In genomic region chr4:131921461-131922346, GRCm38 (mm10) we compare ENCODE assay signal across 8 mouse cellular contexts. TPM values are rescaled to one million over a fixed set of nuclear protein-coding genes. Genes with fewer than 3 reads are reported as not detected.
DNase-seq lines count a peak whose midpoint lies in the region; ATAC-seq and TF ChIP-seq lines count a peak whose summit lies in the region.

TSS of gene Tmem200b (plus strand) at chr4:131921771.

- H3K27ac ChIP-seq in cerebellum, adult 2 months (ENCODE audit: insufficient read depth, low read length) = no peak within 1 kb of the TSS
- H3K27ac ChIP-seq in hindbrain, embryonic 15.5 days (replicated peaks) = no peak within 1 kb of the TSS
- H3K27ac ChIP-seq in liver, postnatal 0 days (ENCODE audit: low read depth) = peak within 1 kb of the TSS; percentile 69

- TF ChIP-seq POLR2A in cerebellum, adult 2 months (IDR thresholded peaks at IDR 0.05; ENCODE audit: borderline replicate concordance, insufficient read depth, low read length) = no peak

- no peak within 1 kb of the TSS for H3K4me3 ChIP-seq in cerebellum, adult 2 months (replicated peaks; ENCODE audit: insufficient read depth, low read depth, low read length)
- H3K4me3 ChIP-seq in hindbrain, embryonic 15.5 days = peak within 1 kb of the TSS; percentile 45
- H3K4me3 ChIP-seq in liver, postnatal 0 days (ENCODE audit: low read depth, low read length) = peak within 1 kb of the TSS; percentile 43

- TF ChIP-seq EP300 in liver, postnatal 0 days (IDR thresholded peaks at IDR 0.05; ENCODE audit: low read depth) = no peak

- H3K4me1 ChIP-seq in cerebellum, adult 2 months (ENCODE audit: control insufficient read depth, insufficient read depth, low read length) = no peaks in the 10 kb centered on the region
- H3K4me1 ChIP-seq in hindbrain, embryonic 15.5 days (replicated peaks) = peaks cover 27% of the 10 kb centered on the region
- peaks cover 29% of the 10 kb centered on the region for H3K4me1 ChIP-seq in liver, postnatal 0 days (ENCODE audit: insufficient read depth)

- no peak for TF ChIP-seq CTCF in cerebellum, adult 2 months (IDR thresholded peaks at IDR 0.05; ENCODE audit: borderline replicate concordance, insufficient read depth, low read depth, low read length)
- TF ChIP-seq CTCF in liver, postnatal 0 days (IDR thresholded peaks at IDR 0.05; ENCODE audit: low read depth) = no peak

- peak within 1 kb of the TSS; percentile 43 for H3K9ac ChIP-seq in hindbrain, embryonic 15.5 days
- H3K9ac ChIP-seq in liver, postnatal 0 days (replicated peaks) = peak within 1 kb of the TSS; percentile 52

- no peak for DNase-seq in cerebellum, adult 2 months
- no peak for DNase-seq in cerebellum, postnatal 4 days (ENCODE audit: low spot score in 2 of 2)
- DNase-seq in urinary bladder, adult 2 months (ENCODE audit: low spot score) = no peak
- no peak for DNase-seq in urinary bladder, postnatal 25 days (ENCODE audit: low spot score)
- DNase-seq in liver, postnatal 0 days = no peak
- DNase-seq in adipocyte (ENCODE audit: low spot score) = no peak
- no peak for DNase-seq in urinary bladder, adult 18-20 months (ENCODE audit: low spot score in 2 of 2)

- 0 out of 2 replicates have a peak, but pooled peaks cover 7% of the 10 kb centered on the region for H3K36me3 ChIP-seq in hindbrain, embryonic 15.5 days
- peaks cover 39% of the 10 kb centered on the region for H3K36me3 ChIP-seq in liver, postnatal 0 days (replicated peaks; ENCODE audit: insufficient read depth, low read length)

- 2% methylated on average over 130 of the region's 130 CpGs for WGBS in cerebellum, adult 2 months
- 2% methylated on average over 112 of the region's 130 CpGs for WGBS in hindbrain, embryonic 15.5 days
- WGBS in liver, postnatal 0 days (ENCODE audit: insufficient replicate concordance) = 3% methylated on average over 70 of the region's 130 CpGs

- H3K4me2 ChIP-seq in hindbrain, embryonic 15.5 days = peak within 1 kb of the TSS; percentile 75
- peak within 1 kb of the TSS; percentile 79 for H3K4me2 ChIP-seq in liver, postnatal 0 days (ENCODE audit: low read depth, low read length)

- peak; percentile 3; the same call in 1 of the 2 replicates for ATAC-seq in hindbrain, embryonic 15.5 days (ENCODE audit: low FRiP score, low read depth)
- ATAC-seq in liver, postnatal 0 days = peak; percentile 19

- H3K27me3 ChIP-seq in cerebellum, adult 2 months (ENCODE audit: control insufficient read depth, insufficient read depth, low read length) = peaks cover 8% of the 10 kb centered on the region; the same call in 1 of the 2 replicates
- peaks cover 72% of the 10 kb centered on the region for H3K27me3 ChIP-seq in hindbrain, embryonic 15.5 days
- peaks cover 49% of the 10 kb centered on the region for H3K27me3 ChIP-seq in liver, postnatal 0 days (ENCODE audit: insufficient read depth, low read length)

- no peaks in the 10 kb centered on the region for H3K9me3 ChIP-seq in hindbrain, embryonic 15.5 days
- no peaks in the 10 kb centered on the region for H3K9me3 ChIP-seq in liver, postnatal 0 days (ENCODE audit: low read length)

RNA-seq across cellular contexts. Expression of gene Tmem200b, which starts in this region (rescaled TPM):
- polyA plus RNA-seq in cerebellum, adult 2 months (2012; rRNA removed) = 26.3 and 29.5 TPM in 2 replicates
- polyA plus RNA-seq in urinary bladder, adult 2 months (2012; rRNA removed) = 45.2 and 52.6 TPM in 2 replicates
- 0.16 and 0.29 TPM in 2 replicates for polyA plus RNA-seq in hindbrain, embryonic 15.5 days (2015; fragmentation: Nextera tagmentation; extraction: Ambion mirVana)
- 0.18 and 0.31 TPM in 2 replicates for polyA plus RNA-seq in liver, postnatal 0 days (2015; fragmentation: Nextera tagmentation; extraction: Ambion mirVana)

Comparison
In these comparisons a context has a peak if more than half of its experiments do, and no peak if none do; other contexts are left out.
1. RNA of gene Tmem200b (polyA plus RNA-seq): 45.2 to 52.6 TPM in urinary bladder, adult 2 months and 26.3 to 29.5 TPM in cerebellum, adult 2 months; 0.16 to 0.29 TPM in hindbrain, embryonic 15.5 days and 0.18 to 0.31 TPM in liver, postnatal 0 days; every median in the first group is over 10 times any median in the second.
2. Peak in ATAC-seq, H3K4me3 ChIP-seq, H3K9ac ChIP-seq and H3K4me2 ChIP-seq in hindbrain, embryonic 15.5 days; RNA of the gene not detected or under 1 TPM.
3. Peak in ATAC-seq, H3K4me3 ChIP-seq, H3K27ac ChIP-seq, H3K9ac ChIP-seq and H3K4me2 ChIP-seq in liver, postnatal 0 days; RNA of the gene not detected or under 1 TPM.